Mouse (Mus musculus): ENCODE results near the gene 4930522H14Rik. TPM values are rescaled to one million over a fixed set of nuclear protein-coding genes. Genes with fewer than 3 reads are reported as not detected.
A peak's percentile ranks its signal among the peaks of the same experiment; 100 is the strongest.

The 4930522H14Rik gene
- total and polyA plus RNA-seq, 3 experiments: not detected

- no peak overlapping the region for H3K27ac ChIP-seq (ENCODE audit: control insufficient read depth, low read depth, low read length)
- no peak overlapping the region for H3K4me3 ChIP-seq (ENCODE audit: control insufficient read depth in 1 of 2, insufficient read depth in 1 of 2, low read depth in 2 of 2, low read length in 2 of 2)
- H3K9me3 ChIP-seq (replicated peaks; ENCODE audit: insufficient read depth, low read length): no peaks in the 10 kb centered on the region
- no peak overlapping the region for H3K9ac ChIP-seq (ENCODE audit: control insufficient read depth, low read depth, low read length, poor library complexity, severe bottlenecking)
- no peaks in the 10 kb centered on the region for H3K27me3 ChIP-seq (ENCODE audit: control insufficient read depth in 1 of 2, insufficient read depth in 2 of 2, low read length in 2 of 2)
- H3K36me3 ChIP-seq (ENCODE audit: control insufficient read depth in 1 of 2, insufficient read depth in 2 of 2, low read length in 2 of 2): peaks cover 4 to 35% of the 10 kb centered on the region in 2 experiments
- no peak for DNase-seq (ENCODE audit: low read depth, low spot score)
- H3K79me2 ChIP-seq (ENCODE audit: control insufficient read depth, insufficient read depth, low read length, poor library complexity): peaks cover 33% of the 10 kb centered on the region
- H3K4me1 ChIP-seq (ENCODE audit: control insufficient read depth in 1 of 2, insufficient read depth in 2 of 2, low read length in 2 of 2): peaks cover 3 to 9% of the 10 kb centered on the region in 2 experiments
- no peak for TF ChIP-seq USF2 (IDR thresholded peaks at IDR 0.05; ENCODE audit: borderline replicate concordance in 1 of 2, insufficient read depth in 1 of 2, low read depth in 1 of 2, low read length in 2 of 2)
- TF ChIP-seq JUND (IDR thresholded peaks at IDR 0.05; ENCODE audit: low read depth, low read length): no peak
- no peak for TF ChIP-seq GATA1 (IDR thresholded peaks at IDR 0.05; ENCODE audit: low read depth, low read length)
- TF ChIP-seq MAFK (IDR thresholded peaks at IDR 0.05; ENCODE audit: borderline replicate concordance, low read depth, low read length): no peak
- TF ChIP-seq ETS1 (IDR thresholded peaks at IDR 0.05; ENCODE audit: low read depth, low read length): no peak
- TF ChIP-seq ZMIZ1 (IDR thresholded peaks at IDR 0.05; ENCODE audit: low read depth, low read length): no peak
- TF ChIP-seq ZKSCAN1 (IDR thresholded peaks at IDR 0.05; ENCODE audit: low read depth, low read length): no peak
- no peak for TF ChIP-seq MYB (IDR thresholded peaks at IDR 0.05; ENCODE audit: low read depth, low read length)
- TF ChIP-seq E2F4 (IDR thresholded peaks at IDR 0.05; ENCODE audit: borderline replicate concordance, low read depth, low read length): no peak
- TF ChIP-seq POLR2AphosphoS2 (IDR thresholded peaks at IDR 0.05; ENCODE audit: low read length): no peak
- no peak for TF ChIP-seq RAD21 (IDR thresholded peaks at IDR 0.05; ENCODE audit: low read depth, low read length)
These were observed 63.4 kb downstream of the 4930522H14Rik start for GRCm38 (mm10) chr4:109467687-109468086.

DNA sequence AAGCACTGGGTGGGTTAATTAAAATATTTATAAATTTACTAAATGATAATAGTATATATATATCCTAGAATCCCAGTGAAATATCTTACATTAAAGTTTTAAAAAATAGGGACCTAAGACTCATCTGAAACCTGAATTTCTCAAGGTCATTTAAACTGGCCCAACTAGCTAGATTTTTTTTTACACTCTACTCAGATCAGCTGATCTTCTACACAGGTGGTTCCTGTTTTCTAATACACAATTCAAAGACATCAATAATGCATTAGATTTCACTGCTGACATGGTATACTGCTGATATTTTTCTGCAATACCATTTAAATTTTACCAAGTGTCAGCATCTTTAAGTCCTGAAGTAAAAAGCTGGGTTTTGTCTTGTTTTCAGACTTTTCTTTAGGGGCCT, 67.2 kb downstream of the 4930522H14Rik start:
- H3K9ac ChIP-seq (ENCODE audit: control insufficient read depth, low read depth, low read length, poor library complexity, severe bottlenecking): no peak overlapping the region
- H3K36me3 ChIP-seq (ENCODE audit: control insufficient read depth in 1 of 2, insufficient read depth in 2 of 2, low read length in 2 of 2): peaks cover 7 to 10% of the 10 kb centered on the region in 2 experiments; a peak in 3 of 4 replicates
- peaks cover 0 to 5% of the 10 kb centered on the region in 2 experiments; a peak in 2 of 4 replicates for H3K4me1 ChIP-seq (ENCODE audit: control insufficient read depth in 1 of 2, insufficient read depth in 2 of 2, low read length in 2 of 2)
- no peaks in the 10 kb centered on the region for H3K27me3 ChIP-seq (ENCODE audit: control insufficient read depth in 1 of 2, insufficient read depth in 2 of 2, low read length in 2 of 2)
- H3K4me3 ChIP-seq (ENCODE audit: control insufficient read depth in 1 of 2, insufficient read depth in 1 of 2, low read depth in 2 of 2, low read length in 2 of 2): no peak overlapping the region
- TF ChIP-seq RAD21 (IDR thresholded peaks at IDR 0.05; ENCODE audit: low read depth, low read length) (no peak), USF1 (IDR thresholded peaks at IDR 0.05; ENCODE audit: low read depth, low read length) (peak; percentile 39; the same call in 1 of the 2 replicates), SIN3A (IDR thresholded peaks at IDR 0.05; ENCODE audit: low read length) (0 out of 2 replicates have a peak, but pooled peaks have one; percentile 45), E2F4 (IDR thresholded peaks at IDR 0.05; ENCODE audit: borderline replicate concordance, low read depth, low read length) (no peak), GATA1 (IDR thresholded peaks at IDR 0.05; ENCODE audit: low read depth, low read length) (no peak), ZNF384 (IDR thresholded peaks at IDR 0.05; ENCODE audit: low read depth, low read length) (peak; percentile 75), ETS1 (IDR thresholded peaks at IDR 0.05; ENCODE audit: low read depth, low read length) (peak; percentile 71), SMC3 (IDR thresholded peaks at IDR 0.05; ENCODE audit: low read depth, low read length) (no peak)
- peaks cover 15% of the 10 kb centered on the region for H3K79me2 ChIP-seq (ENCODE audit: control insufficient read depth, insufficient read depth, low read length, poor library complexity)
- no peak overlapping the region for H3K27ac ChIP-seq (ENCODE audit: control insufficient read depth, low read depth, low read length)
- DNase-seq (ENCODE audit: low read depth, low spot score): no peak
- H3K9me3 ChIP-seq (replicated peaks; ENCODE audit: insufficient read depth, low read length): no peaks in the 10 kb centered on the region
